14 mouse cellular contexts compared by ENCODE assay signal in genomic region chr2:26543155-26543554, GRCm38 (mm10). TPM values are rescaled to one million over a fixed set of nuclear protein-coding genes. Genes with fewer than 3 reads are reported as not detected.
DNase-seq lines count a peak whose midpoint lies in the region; ATAC-seq and TF ChIP-seq lines count a peak whose summit lies in the region.
"Had no signal": no experiment of that assay in that cellular context is flagged by ENCODE, and none has a peak within 500 bp of the region (broad histone marks: within the 10 kb centered on the region; RNA-seq: fewer than 3 reads in every experiment).

No protein-coding gene starts in this region.

- no peak for DNase-seq in gastrocnemius, adult 2 months
- no peak for DNase-seq in gastrocnemius, postnatal 36 days
- DNase-seq in lung, embryonic 14.5 days: peak; percentile 33
- DNase-seq in lung, postnatal 25 days (ENCODE audit: low spot score): no peak
- peak; percentile 48 for DNase-seq in kidney, adult 9 months
- DNase-seq in yolk sac, embryonic 10.5 days (ENCODE audit: low spot score): peak; percentile 14
- no peak for DNase-seq in ovary, postnatal 14 days (ENCODE audit: low spot score)
- no peak for DNase-seq in frontal cortex, adult 2 months (ENCODE audit: extremely low spot score in 1 of 2, low spot score in 1 of 2)
- DNase-seq: cerebellum, postnatal 14 days had no signal

- no peak for TF ChIP-seq CTCF in gastrocnemius, adult 2 months (IDR thresholded peaks at IDR 0.05)
- no peak for TF ChIP-seq CTCF in lung, embryonic 14.5 days (IDR thresholded peaks at IDR 0.05; ENCODE audit: low read depth)

- no peaks in the 10 kb centered on the region for H3K36me3 ChIP-seq in lung, embryonic 14.5 days (ENCODE audit: insufficient read depth)

- H3K27ac ChIP-seq in gastrocnemius, adult 2 months: peak overlapping the region; percentile 66; the same call in 1 of the 2 replicates
- H3K27ac ChIP-seq in lung, embryonic 14.5 days (ENCODE audit: low read depth): no peak overlapping the region
- H3K27ac ChIP-seq: macrophage had no signal

- WGBS in lung, embryonic 14.5 days: 58% methylated on average over 4 of the region's 4 CpGs

- intact Hi-C loops in gastrocnemius, adult 2 months (cut with DNase I): no loop called here
- intact Hi-C loops in gastrocnemius, postnatal 36 days (cut with DNase I): no loop called here

- no peaks in the 10 kb centered on the region for H3K27me3 ChIP-seq in lung, embryonic 14.5 days (ENCODE audit: insufficient read depth, low read length)

- no peak overlapping the region for H3K9ac ChIP-seq in lung, embryonic 14.5 days

- no peaks in the 10 kb centered on the region for H3K9me3 ChIP-seq in lung, embryonic 14.5 days (ENCODE audit: low read depth, low read length)

- ATAC-seq in lung, embryonic 14.5 days (ENCODE audit: insufficient read depth): no peak

- H3K4me3 ChIP-seq in gastrocnemius, adult 2 months: no peak overlapping the region
- H3K4me3 ChIP-seq in lung, embryonic 14.5 days (ENCODE audit: low read depth, low read length): no peak overlapping the region

- peaks cover 6% of the 10 kb centered on the region for H3K4me1 ChIP-seq in lung, embryonic 14.5 days (ENCODE audit: insufficient read depth)

- no peak overlapping the region for H3K4me2 ChIP-seq in lung, embryonic 14.5 days

RNA-seq across cellular contexts. Expression of gene Notch1, which starts 26.7 kb away (rescaled TPM):
- 10 to 100 TPM in 1 of 2 experiments, 1 to 10 TPM in 1; 6.9 to 11.9 TPM for total RNA-seq in gastrocnemius, adult 2 months (2021)
- total RNA-seq in gastrocnemius, postnatal 36 days (2021): 1 to 10 TPM; 7.7 to 8.0 TPM
- 37.7 and 44.0 TPM in 2 replicates for polyA plus RNA-seq in lung, embryonic 14.5 days (2014; fragmentation: Nextera tagmentation; extraction: Ambion mirVana)
- 13.0 and 13.2 TPM in 2 replicates for polyA plus RNA-seq in frontal cortex, adult 2 months (2012; rRNA removed)

RNA-seq across cellular contexts. Expression of gene Egfl7, which starts 36.7 kb away (rescaled TPM):
- 10 to 100 TPM; 34.4 to 53.7 TPM for total RNA-seq in gastrocnemius, adult 2 months (2021)
- total RNA-seq in gastrocnemius, postnatal 36 days (2021): 10 to 100 TPM; 50.0 to 62.2 TPM
- 269 and 311 TPM in 2 replicates for polyA plus RNA-seq in lung, embryonic 14.5 days (2014; fragmentation: Nextera tagmentation; extraction: Ambion mirVana)
- polyA plus RNA-seq in frontal cortex, adult 2 months (2012; rRNA removed): 123 and 130 TPM in 2 replicates
- total RNA-seq: monocyte, adult 5-6 weeks had no signal

RNA-seq across cellular contexts. Expression of gene Gm20532, which starts 43.3 kb away (rescaled TPM):
- total RNA-seq in gastrocnemius, adult 2 months (2021): not detected
- not detected for total RNA-seq in gastrocnemius, postnatal 36 days (2021)
- polyA plus RNA-seq in lung, embryonic 14.5 days (2014; fragmentation: Nextera tagmentation; extraction: Ambion mirVana): not detected in 2 replicates
- not detected in 2 replicates for polyA plus RNA-seq in frontal cortex, adult 2 months (2012; rRNA removed)
- total RNA-seq: left cerebral cortex, postnatal 36 days; monocyte, adult 5-6 weeks had no signal
- polyA plus RNA-seq: embryonic facial prominence, embryonic 14.5 days; hindbrain, embryonic 11.5 days had no signal

Comparison
In these comparisons a context has a peak if more than half of its experiments do, and no peak if none do; other contexts are left out.
1. DNase-seq: peak in lung, embryonic 14.5 days (single experiment), kidney, adult 9 months (single experiment) and yolk sac, embryonic 10.5 days (single experiment); none in gastrocnemius, adult 2 months (single experiment), gastrocnemius, postnatal 36 days (0 of 2), lung, postnatal 25 days (single experiment), ovary, postnatal 14 days (single experiment) and frontal cortex, adult 2 months (0 of 2).